Mouse (Mus musculus) erythroblast, embryonic 14.5 days (primary cell): ENCODE measurements around the gene Lpo.

ENCODE experiments used
- GATA1 ChIP-seq: IDR thresholded peaks from 2 replicates; pipeline ENCODE4 v1.6.1; 2012; ENCODE audit warnings: low read length, inconsistent platforms, mixed read lengths
- TAL1 ChIP-seq: IDR thresholded peaks from 3 replicates; pipeline ENCODE4 v1.6.1; 2012; ENCODE audit warnings: low read length, inconsistent platforms, mixed read lengths

GRCm38 (mm10) chr11:87778100-87778765 is 49.9 kb downstream of the Lpo start:
- TF ChIP-seq GATA1 = no peak
- no peak for TF ChIP-seq TAL1
